Mouse (Mus musculus) G1E (cell line): ENCODE results near the gene Wnt10a.

ENCODE experiments used
- CTCF ChIP-seq: IDR thresholded peaks from 2 replicates; pipeline ENCODE4 v1.5.1; 2012; ENCODE audit warnings: low read depth, low read length, inconsistent platforms, mixed read lengths
- GATA1 ChIP-seq: IDR thresholded peaks from 2 replicates; pipeline ENCODE4 v1.6.1; 2012; ENCODE audit warnings: borderline replicate concordance, low read length, inconsistent platforms, mixed read lengths
- GATA2 ChIP-seq: IDR thresholded peaks from 2 replicates; pipeline ENCODE4 v1.6.1; 2012; ENCODE audit warnings: low read depth, low read length, inconsistent platforms, borderline replicate concordance
- POLR2AphosphoS5 ChIP-seq: IDR thresholded peaks from 2 replicates; pipeline ENCODE4 v1.6.1; 2012; ENCODE audit warnings: low read depth, low read length, inconsistent platforms; ENCODE audit not compliant: insufficient replicate concordance
- TAL1 ChIP-seq: conservative IDR thresholded peaks from 2 replicates; pipeline ENCODE4 v1.6.1; 2012; ENCODE audit warnings: low read depth, low read length, inconsistent platforms, mixed read lengths

- no peak for TF ChIP-seq CTCF
- TF ChIP-seq TAL1 = no peak
- no peak for TF ChIP-seq GATA2
- no peak for TF ChIP-seq POLR2AphosphoS5
- TF ChIP-seq GATA1 = no peak
These were observed 7.8 kb upstream of the Wnt10a start for GRCm38 (mm10) chr1:74783554-74783953.
